Mouse (Mus musculus): ENCODE measurements around the gene Myh2.

DNA sequence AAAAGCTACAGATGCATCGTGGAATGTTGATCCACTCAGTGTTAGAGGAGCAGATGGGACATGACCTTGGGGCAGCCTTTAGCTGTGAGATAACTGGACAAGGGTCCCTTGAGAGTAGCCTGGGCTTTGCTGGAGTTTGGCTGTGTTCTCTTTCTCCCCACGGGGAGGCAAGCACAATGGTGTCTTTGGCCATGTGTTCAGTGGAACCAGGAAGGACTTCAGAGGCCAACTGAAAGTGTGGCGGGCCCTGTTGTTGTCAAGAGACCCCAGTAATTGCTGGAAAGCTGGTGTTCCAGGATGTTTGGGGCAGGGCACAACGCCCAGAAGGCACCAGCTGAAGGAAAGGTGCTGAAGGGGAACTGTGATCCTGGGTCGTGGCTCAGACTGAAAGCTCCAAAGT, 1.5 kb upstream of the Myh2 start:
- TF ChIP-seq CTCF (IDR thresholded peaks at IDR 0.05; ENCODE audit: borderline replicate concordance, extremely low read depth, insufficient read depth, insufficient read length) (no peak), POLR2A (IDR thresholded peaks at IDR 0.05; ENCODE audit: borderline replicate concordance, extremely low read depth, insufficient read depth, insufficient read length, poor library complexity, severe bottlenecking) (no peak)

Data from brain, embryonic 14.5 days (tissue).